Mouse (Mus musculus) CH12F3 (cell line): Measurements from ENCODE around the gene Gja6.

Source experiments
- in situ Hi-C: fragments of 300-500 bp; cut with MboI; formaldehyde crosslinking; loops from 2 replicates; pipeline ENCODE4 v1.14.3; 2020; ENCODE audit warnings: low sequenced_read_pairs

Gene Gja6

DNA sequence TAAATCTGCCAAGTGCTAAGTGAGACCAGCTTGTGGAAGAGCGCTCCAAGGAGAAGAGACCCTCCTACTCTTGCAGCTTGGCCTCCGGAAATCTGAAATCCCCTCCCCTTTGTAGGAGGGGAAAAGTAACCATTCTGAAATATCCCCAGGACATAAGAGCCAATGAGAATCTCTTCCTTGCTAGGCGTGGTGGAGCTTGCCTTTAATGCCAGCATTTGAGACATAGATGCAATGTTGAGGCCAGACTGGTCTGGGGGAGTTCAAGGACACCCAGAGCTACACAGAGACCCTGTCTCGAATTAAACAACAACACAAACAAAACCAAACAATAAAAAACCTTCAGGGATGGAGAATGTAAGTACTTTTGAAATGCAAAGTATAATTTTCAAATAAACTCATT lies at the start of gene Gja6:
TSS of gene Gja6 (minus strand) at position 101 of the 400 bp plus-strand sequence.
- in situ Hi-C loops, result no loop called here

DNA sequence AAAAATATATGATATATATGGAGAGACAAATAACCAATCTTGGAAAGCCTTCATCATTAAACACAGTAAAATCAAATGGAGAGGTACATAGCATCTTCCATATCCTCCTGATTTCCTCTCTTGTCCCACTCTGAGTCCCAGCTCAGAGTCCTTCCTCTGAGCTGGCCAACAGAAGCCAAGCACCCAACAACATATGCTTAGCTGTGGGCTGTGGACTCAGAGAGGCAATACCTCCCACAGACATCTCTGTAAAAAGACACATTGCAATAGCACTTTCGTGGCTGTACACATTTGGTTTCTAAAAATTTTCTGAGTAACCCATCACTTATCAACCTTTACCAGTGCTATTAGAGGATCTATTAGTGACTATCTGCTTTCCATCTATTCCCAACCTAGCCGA lies 42.7 kb upstream of the Gja6 start:
- in situ Hi-C loops, result no loop called here

DNA sequence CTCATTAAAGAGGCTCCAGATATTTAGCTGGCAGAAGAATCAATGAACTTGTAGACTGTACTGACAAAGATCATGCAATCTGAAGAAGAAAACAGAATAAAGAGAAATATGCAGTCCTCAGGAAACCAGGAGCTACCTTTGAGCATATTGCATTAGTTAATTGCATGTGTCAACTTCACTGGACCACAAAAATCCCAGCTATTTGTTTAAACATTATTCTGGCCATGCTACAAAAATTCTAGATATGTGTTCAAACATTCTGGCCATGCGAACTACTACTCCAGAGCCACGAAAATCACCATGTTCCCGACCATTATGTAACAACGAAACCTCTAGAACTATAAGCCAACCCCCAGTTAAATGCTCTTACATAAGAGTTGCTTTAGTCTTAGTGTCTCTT lies 37.9 kb upstream of the Gja6 start:
- in situ Hi-C loops, result no loop called here

DNA sequence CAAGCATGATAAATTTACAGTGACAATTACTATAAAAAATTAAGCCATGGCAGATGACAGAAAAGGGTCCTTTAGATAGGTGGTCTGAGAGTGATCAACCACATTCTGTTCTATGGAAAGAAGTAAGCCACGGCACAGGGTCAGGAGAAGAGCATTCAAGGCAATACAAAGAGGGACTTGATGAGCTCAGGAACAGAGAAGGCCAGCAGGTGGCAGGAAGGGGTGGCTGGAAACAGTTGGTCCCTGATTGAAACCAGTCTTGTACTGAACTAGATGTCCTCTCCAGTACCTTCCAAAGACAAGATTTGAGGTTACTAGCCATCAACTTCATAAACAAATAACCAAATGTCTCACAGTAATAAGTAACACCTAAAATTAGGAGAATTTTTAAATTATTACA lies 28.7 kb upstream of the Gja6 start:
- in situ Hi-C loops, result no loop called here

DNA sequence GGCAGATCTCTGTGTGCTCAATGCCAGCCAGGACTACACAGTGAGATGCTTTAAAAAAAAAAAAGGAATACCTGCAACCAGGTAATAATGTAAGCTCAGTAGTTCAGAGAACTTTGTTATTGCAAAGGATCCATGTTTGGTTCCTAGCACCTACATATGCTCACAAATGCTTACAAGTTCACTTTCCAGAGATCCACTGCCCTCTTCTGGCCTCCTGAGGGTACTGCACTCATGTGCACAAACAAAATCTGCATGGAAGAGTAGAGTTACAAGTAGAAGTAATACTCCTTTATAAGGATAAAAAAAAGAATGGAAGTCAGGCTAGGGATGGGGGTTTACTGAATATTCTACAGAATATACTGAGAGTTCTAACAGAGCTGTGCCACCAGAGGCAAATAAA lies 23.8 kb upstream of the Gja6 start:
- in situ Hi-C loops, result no loop called here

DNA sequence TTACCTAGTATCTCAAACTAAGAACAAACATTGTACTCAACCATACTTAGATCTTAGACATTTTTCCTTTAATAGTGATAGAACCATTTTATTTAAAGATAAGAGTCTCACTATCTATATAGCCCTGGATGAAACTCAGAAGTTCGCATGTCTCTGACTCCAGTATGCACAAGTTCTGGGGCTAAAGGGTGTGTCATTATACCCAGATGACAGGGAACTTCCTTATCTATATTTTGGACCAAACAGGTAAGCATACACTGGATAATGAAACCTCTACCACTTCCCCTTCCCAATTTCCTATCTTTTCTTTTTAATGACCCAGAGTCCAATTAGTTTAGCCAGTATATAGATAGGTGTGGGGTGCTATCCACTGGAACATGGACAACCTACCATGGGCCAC lies 22.0 kb upstream of the Gja6 start:
- in situ Hi-C loops, result no loop called here

DNA sequence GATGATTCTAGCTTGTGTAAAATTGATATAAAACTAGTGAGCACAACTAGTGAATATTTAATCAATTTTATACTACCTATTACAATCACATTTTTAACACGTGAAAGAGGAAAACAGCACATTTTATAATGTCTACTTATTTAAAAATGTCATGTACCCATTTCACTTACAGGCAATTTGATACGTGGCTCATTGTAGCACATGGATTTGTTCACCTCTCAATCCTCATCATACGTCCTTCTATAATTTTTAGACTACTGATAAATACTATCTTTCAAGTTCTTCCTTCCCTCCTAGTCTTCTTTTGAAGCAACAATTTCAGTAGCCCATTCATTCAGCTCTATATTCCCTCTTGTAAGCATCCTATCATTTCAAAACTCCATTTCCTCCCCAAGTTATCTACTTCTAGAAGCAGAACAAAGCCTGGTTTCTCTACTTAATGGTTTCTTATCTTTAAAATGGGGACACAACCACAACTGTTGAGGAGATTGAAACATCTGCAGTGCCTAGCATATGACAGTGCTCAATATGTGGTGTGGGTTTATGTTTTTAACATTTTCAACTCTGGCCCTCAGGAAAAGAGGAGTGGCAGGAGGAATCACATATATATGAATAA lies 12.3 kb upstream of the Gja6 start:
- in situ Hi-C loops, result no loop called here

DNA sequence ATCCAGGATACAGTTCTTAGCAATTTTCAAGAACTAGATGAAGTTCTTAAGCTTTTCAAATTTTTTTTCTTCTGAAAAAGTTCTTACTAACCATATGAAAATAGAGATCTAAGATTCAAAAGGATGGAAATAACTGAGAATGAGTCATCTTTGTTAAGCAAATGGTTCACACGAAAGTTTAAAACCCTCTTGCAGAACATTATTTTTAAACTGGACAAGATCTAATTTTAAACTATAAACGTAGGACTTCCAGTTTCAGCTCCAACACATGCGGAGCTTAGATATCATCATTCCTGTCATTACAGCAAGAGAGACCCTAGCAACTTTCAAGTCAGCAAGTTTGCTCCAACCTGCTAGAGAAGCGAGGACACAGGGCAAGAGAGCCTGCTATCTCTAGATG lies 375 bp downstream of the Gja6 start:
- in situ Hi-C loops, result no loop called here

DNA sequence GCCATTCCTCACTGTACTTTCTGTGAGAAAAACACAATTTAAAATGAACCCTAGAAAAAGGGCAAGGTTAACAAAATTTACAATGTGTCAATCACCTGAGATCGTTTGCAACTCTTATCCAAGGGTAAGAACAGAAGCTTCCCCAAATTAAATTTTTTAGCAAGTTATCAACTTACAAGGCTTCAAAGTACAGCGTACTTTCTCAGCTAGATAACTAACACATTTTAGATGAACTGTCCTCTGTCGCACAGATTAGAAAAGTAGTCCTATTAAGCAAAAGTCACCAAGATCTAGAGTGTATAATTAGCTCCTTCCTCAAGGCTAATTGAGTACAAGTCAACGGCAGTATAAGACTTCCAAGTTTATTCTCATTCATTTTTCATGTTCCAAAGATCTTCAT lies 939 bp downstream of the Gja6 start:
- in situ Hi-C loops, result no loop called here

DNA sequence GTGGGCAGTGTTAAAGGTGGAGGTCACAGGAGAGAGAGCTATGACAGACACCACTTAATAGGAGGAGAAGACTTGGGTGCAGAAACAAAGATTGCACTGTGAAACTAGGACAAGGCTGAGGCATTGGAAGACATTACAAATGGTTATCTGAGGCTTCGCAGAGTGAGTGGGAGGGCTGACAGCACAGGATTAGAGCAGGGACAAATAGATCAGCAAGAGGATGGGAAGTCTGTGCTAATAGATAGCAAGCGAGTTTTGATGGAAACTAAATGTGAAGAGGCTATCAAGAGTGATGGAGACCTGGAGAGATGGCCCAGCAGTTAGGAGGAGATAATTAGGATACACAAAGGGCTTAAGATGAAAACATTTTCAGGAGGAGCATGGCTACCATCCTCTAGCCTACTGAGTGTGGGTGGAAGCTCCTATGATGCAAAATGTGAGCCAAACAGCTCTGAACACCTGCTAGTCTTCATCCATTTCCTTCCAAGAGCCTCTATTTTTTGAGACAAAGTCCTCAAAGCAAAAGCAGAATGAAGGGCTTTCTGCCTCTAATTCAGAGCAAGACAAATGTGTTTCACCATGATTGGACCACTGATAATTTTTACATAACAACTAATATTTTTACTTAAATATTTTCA lies 1.7 kb downstream of the Gja6 start:
- in situ Hi-C loops, result no loop called here

DNA sequence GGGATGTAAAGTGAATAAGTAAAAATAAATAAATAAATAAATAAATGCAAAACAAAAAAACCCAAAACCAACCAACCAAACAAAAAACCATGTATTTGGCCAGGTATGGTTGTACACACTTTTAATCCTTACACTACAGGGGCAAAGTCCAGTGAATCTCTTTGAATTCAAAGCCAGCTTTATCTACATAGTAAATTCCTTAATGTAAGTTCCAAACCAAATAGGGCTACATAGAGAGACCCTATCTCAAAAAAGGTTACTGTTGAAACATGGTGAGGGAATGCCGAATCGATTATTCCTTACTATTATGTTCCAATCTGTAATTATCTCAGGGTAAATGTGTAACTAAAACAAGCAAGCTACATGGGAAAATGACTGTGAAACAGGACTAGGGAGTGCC lies 5.7 kb downstream of the Gja6 start:
- in situ Hi-C loops, result no loop called here

DNA sequence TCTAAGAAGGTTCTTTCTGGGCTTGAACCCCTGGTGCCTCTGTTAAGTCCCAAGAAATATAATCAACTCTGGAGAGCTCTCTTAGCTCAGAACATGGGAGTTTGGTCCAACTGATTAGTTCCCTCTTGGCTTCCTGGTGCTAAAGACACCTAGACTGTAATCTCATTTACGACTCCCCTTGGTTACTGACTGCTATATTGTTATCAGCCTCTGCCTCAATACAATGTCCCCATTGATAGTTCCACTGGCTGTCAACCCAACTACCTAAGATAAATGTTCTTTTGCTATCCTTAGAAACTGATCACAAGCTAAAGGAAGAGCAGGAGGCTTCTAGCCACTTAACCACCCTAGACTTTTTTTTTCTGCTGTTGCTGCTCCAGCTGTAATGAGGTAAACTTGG lies 14.8 kb downstream of the Gja6 start:
- in situ Hi-C loops, result no loop called here

DNA sequence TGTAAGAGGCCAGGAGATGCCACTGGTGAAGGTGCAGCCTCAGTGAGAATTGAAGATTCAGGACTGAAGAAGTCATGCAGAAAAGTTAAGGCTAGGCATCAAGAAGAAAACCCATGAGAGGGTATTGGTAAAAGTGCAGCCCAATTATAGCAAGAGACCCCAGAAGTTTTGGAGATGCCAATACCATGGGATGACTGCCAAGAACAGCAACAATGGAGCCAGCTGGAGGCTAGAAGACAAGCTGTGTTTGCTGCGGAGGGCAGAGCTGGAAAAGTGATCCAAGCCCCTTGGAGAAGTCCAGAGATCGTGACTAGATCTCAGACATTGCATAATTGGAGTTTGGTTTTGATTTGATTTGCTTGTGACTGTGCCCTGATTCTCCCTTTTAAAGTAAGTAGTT lies 20.6 kb downstream of the Gja6 start:
- in situ Hi-C loops, result no loop called here

DNA sequence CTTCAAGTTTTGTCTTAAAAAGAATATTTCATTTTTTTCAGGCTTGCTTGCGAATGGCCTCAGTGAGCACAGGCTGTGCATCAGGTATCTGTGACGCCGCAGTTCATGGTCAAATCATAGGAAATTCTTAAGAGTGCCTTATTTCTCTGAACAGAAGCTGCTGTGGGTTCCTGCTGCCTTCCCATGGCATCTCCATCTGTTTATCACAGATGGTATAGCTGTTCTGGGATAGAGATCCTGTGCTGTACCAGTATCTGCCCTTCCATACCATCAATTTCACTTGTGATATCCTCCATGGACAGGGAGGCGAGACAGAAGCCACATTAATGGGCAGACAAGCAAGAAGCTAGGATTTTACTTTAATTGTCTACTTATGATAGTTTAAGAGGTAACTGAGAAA lies 40.3 kb downstream of the Gja6 start:
- in situ Hi-C loops, result no loop called here

DNA sequence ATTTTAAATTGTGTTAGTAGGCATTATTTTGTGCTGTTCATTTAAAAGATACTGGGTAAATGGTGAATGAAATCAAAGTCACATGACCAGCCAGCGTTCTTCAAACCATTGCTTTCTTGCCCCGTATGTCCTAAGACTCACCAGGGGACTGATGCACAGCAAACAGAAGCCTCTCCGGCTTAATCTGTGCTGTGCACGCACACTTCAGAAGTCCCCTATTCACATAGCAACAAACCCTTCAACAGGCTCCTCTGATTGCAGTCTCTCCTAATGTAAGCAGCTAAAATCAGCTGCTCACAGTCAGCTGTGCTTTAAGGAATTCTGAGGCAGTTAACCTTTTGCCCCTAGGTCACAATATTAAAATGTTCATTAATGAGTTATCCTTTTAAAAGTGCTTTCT lies 41.8 kb downstream of the Gja6 start:
- in situ Hi-C loops, result no loop called here

DNA sequence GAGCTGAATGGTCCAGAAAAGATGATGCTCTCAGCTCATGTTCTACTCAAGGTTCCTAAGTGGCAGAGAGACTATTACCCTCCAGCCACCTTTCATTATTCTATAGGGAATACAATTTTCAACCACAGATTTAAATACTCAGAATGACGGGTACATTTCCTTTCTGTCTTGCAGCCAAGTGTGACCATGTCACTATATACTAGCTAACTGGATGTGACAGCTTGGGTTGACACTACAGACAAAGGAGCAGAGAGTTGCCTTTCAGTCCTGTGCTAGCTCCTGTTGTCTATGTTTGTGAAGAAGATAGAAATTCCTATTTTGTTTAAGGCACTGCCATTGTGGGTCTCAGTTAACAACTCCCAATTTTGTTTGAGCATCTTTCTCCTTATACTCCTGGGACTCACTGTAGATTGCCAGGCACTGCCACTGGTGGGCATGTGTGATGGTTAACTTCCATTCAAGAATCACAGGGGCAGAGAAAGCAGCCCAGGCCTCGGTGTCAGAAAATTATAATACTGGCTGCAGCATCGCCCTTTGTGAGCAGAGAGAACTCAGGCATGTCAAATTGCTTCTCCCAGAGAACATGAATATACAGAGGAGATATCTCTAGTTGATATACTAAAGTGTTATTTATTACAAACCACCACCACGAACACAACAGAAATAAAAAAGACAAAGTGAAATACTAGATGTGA lies 43.0 kb downstream of the Gja6 start:
- in situ Hi-C loops, result no loop called here
